Mouse (Mus musculus): ENCODE results near the gene Xylt1.

Xylt1 gene

GRCm38 (mm10) chr7:117697681-117698080 lies 316.9 kb downstream of the Xylt1 start:
- no peak for DNase-seq (ENCODE audit: low spot score in 2 of 2)

- DNase-seq (ENCODE audit: low spot score in 2 of 2), result no peak
Observed at GRCm38 (mm10) chr7:117698551-117699114, 317.9 kb downstream of the Xylt1 start.

GRCm38 (mm10) chr7:117699343-117699985 lies 318.7 kb downstream of the Xylt1 start:
- no peak for DNase-seq (ENCODE audit: low spot score in 2 of 2)

GRCm38 (mm10) chr7:117700066-117700465 lies 319.3 kb downstream of the Xylt1 start:
- DNase-seq (ENCODE audit: low spot score in 2 of 2), result no peak

GRCm38 (mm10) chr7:117709901-117710607 lies 329.3 kb downstream of the Xylt1 start:
- DNase-seq (ENCODE audit: low spot score in 2 of 2), result no peak

GRCm38 (mm10) chr7:117716876-117717408 lies 336.2 kb downstream of the Xylt1 start:
- DNase-seq (ENCODE audit: low spot score in 2 of 2), result no peak

GRCm38 (mm10) chr7:117720426-117720825 lies 339.6 kb downstream of the Xylt1 start:
- no peak for DNase-seq (ENCODE audit: low spot score in 2 of 2)
